Mouse (Mus musculus): ENCODE results near the gene Rnf220. TPM values are rescaled to one million over a fixed set of nuclear protein-coding genes. Genes with fewer than 3 reads are reported as not detected.

Gene Rnf220
- total and polyA plus RNA-seq, 2 experiments from 2014 or later: 25.6 to 62.3 TPM

DNA sequence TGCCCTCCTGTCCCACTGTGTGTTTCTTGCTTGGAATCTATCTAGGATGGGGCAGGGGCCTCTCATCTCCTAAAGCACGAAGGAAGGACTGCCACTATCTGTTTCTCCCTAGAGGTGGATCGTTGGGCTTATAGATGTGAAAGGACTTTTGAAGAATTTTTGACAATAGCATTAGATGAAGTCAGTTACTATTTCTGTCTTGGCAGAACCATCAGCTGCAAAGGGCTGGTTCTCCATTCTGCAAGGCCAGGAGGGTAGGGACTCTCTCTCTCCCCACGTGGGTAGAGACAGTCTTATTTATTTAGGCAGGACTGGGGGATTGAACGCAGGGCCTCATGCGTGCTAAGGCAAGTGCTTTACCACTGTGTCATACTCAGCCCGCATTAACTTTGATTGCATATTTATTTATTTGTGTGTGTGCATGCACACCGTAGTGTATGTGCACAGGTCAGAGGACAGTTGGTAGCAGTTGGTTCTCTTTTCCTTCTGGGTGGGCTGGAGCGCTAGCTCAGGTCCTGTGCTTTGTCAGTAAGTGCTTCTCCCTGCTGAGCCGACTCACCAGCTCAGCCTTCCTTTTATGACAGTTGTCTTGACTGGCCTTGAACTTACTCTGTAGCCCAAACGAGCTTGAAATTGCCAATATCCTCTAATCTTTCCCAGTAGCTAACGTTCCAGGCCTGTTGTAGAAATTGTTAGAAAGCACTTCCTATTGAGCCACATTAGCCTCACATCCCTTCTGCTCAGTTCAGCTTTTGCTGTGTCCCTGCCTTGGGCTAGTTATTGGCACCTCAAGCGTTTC lies 243.4 kb downstream of the Rnf220 start:
- peak overlapping the region; percentile 71 for H3K4me2 ChIP-seq (ENCODE audit: low read depth, low read length)
- no peaks in the 10 kb centered on the region for H3K9me3 ChIP-seq (replicated peaks; ENCODE audit: control insufficient read depth, low read length)
- peaks cover 26% of the 10 kb centered on the region for H3K4me1 ChIP-seq (ENCODE audit: control insufficient read depth, insufficient read depth)
- no peak for TF ChIP-seq CTCF (IDR thresholded peaks at IDR 0.05; ENCODE audit: low read depth)
- TF ChIP-seq EP300 (IDR thresholded peaks at IDR 0.05; ENCODE audit: low read depth): no peak
- peak overlapping the region; percentile 88 for H3K27ac ChIP-seq (ENCODE audit: low read depth)
- ATAC-seq (ENCODE audit: insufficient read depth, low read depth): no peak
- peak; percentile 69 for DNase-seq (ENCODE audit: low spot score)
- H3K4me3 ChIP-seq (ENCODE audit: low read depth, low read length): peak overlapping the region; percentile 71; the same call in 1 of the 2 replicates
- 37% methylated on average over 12 of the region's 12 CpGs for WGBS
- no peaks in the 10 kb centered on the region for H3K27me3 ChIP-seq (ENCODE audit: control insufficient read depth, insufficient read depth, low read length)
- no peaks in the 10 kb centered on the region for H3K36me3 ChIP-seq (replicated peaks; ENCODE audit: control insufficient read depth, insufficient read depth, low read length)
- H3K9ac ChIP-seq (replicated peaks; ENCODE audit: low read depth, low read length): 0 out of 2 replicates have a peak overlapping the region, but pooled peaks have one; percentile 4

DNA sequence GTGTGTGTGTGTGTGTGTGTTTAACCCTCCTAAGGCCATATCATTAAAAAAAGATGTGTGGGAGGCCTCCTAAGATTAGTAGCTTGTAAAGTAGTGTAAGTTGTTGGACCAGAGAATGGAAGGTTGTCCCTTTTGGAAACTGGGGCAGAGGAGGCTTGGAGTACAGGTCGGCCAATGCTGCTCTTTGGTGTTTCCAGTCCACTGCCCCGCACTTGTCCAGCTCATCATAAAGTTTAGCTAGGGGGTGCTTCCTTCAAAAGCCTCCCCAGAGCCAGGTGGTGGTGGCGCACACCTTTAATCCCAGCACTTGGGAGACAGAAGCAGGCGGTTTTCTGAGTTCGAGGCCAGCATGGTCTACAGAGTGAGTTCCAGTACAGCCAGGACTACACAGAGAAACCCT lies 244.1 kb downstream of the Rnf220 start:
- peak overlapping the region; percentile 73; the same call in 1 of the 2 replicates for H3K9ac ChIP-seq (replicated peaks; ENCODE audit: low read depth, low read length)
- 80% methylated on average over 5 of the region's 5 CpGs for WGBS
- TF ChIP-seq EP300 (IDR thresholded peaks at IDR 0.05; ENCODE audit: low read depth): no peak
- no peak for TF ChIP-seq CTCF (IDR thresholded peaks at IDR 0.05; ENCODE audit: low read depth)

DNA sequence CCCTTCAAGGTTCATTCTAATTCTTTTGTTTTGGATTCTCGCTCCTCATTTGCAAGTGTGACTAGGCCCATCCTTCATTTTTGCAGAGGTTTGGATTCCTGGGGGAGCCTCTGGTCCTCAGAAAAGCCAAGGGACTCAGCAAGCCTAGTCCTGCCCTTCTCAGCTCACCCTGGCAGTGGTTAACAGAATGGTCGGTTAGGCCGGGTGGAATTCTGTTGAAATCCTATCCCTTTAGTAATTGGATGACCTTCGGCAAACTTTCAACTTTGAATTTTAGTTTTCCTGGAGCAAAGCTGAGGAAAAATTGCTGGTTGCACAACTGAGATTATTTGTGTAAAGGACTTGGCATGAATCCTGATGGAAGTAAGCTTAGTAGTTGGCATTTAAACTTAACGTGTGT lies 244.5 kb downstream of the Rnf220 start:
- Histone ChIP-seq H3K4me2 (ENCODE audit: low read depth, low read length) (peak overlapping the region; percentile 71), H3K36me3 (replicated peaks; ENCODE audit: control insufficient read depth, insufficient read depth, low read length) (no peaks in the 10 kb centered on the region), H3K9me3 (replicated peaks; ENCODE audit: control insufficient read depth, low read length) (no peaks in the 10 kb centered on the region), H3K27me3 (ENCODE audit: control insufficient read depth, insufficient read depth, low read length) (no peaks in the 10 kb centered on the region), H3K27ac (ENCODE audit: low read depth) (peak overlapping the region; percentile 88), H3K4me3 (ENCODE audit: low read depth, low read length) (peak overlapping the region; percentile 71), H3K4me1 (ENCODE audit: control insufficient read depth, insufficient read depth) (peaks cover 26% of the 10 kb centered on the region), H3K9ac (replicated peaks; ENCODE audit: low read depth, low read length) (peak overlapping the region; percentile 73)
- 21% methylated on average over 5 of the region's 5 CpGs for WGBS
- ATAC-seq (ENCODE audit: insufficient read depth, low read depth) (peak; percentile 19; the same call in 1 of the 2 replicates), DNase-seq (ENCODE audit: low spot score) (no peak)
- TF ChIP-seq EP300 (IDR thresholded peaks at IDR 0.05; ENCODE audit: low read depth): no peak
- no peak for TF ChIP-seq CTCF (IDR thresholded peaks at IDR 0.05; ENCODE audit: low read depth)

More for the DNA sequence above, 244.1 kb downstream of the Rnf220 start:
- Histone ChIP-seq H3K27me3 (ENCODE audit: control insufficient read depth, insufficient read depth, low read length) (no peaks in the 10 kb centered on the region), H3K9me3 (replicated peaks; ENCODE audit: control insufficient read depth, low read length) (no peaks in the 10 kb centered on the region), H3K4me3 (ENCODE audit: low read depth, low read length) (peak overlapping the region; percentile 71), H3K4me1 (ENCODE audit: control insufficient read depth, insufficient read depth) (peaks cover 26% of the 10 kb centered on the region), H3K4me2 (ENCODE audit: low read depth, low read length) (peak overlapping the region; percentile 71), H3K36me3 (replicated peaks; ENCODE audit: control insufficient read depth, insufficient read depth, low read length) (no peaks in the 10 kb centered on the region), H3K27ac (ENCODE audit: low read depth) (peak overlapping the region; percentile 88)
- ATAC-seq (ENCODE audit: insufficient read depth, low read depth) (no peak), DNase-seq (ENCODE audit: low spot score) (no peak)

DNA sequence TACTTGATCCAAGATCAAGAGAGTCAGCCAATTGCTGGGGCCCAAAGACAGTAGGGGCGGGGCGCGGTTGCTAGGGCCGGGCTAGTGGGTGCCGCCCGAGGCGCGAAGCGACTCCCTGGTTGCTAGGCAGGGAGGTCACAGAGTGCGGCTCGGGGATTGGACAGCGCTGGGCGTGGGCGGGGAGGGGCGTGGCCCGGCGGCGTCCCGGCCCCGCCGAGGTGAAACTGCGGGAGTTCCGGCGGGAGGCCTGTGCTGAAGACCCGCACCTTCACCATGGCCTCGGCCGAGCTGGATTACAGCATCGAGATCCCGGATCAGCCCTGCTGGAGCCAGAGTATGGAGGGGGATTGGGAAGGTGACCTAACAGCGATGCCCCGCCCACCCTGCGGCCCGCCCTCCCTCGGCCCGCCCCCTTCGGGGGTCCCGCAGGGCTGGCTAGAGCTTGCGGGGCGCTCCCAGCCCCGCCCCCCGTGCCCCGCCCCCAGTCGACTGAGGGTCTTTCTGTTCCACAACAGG lies 245.0 kb downstream of the Rnf220 start, which contains the start of the genes Tmem53 and Armh1:
Gene Tmem53, plus strand, starts transcription at position 151 of the 516 bp plus-strand sequence.
Gene Armh1, minus strand, starts transcription at position 325 of the 516 bp plus-strand sequence.
- ATAC-seq (ENCODE audit: insufficient read depth, low read depth) (peak; percentile 98), DNase-seq (ENCODE audit: low spot score) (peak; percentile 93)
- H3K36me3 ChIP-seq (replicated peaks; ENCODE audit: control insufficient read depth, insufficient read depth, low read length): no peaks in the 10 kb centered on the region
- H3K9me3 ChIP-seq (replicated peaks; ENCODE audit: control insufficient read depth, low read length): no peaks in the 10 kb centered on the region
- H3K27me3 ChIP-seq (ENCODE audit: control insufficient read depth, insufficient read depth, low read length): no peaks in the 10 kb centered on the region
- peak within 1 kb of the TSS; percentile 88 for H3K27ac ChIP-seq (ENCODE audit: low read depth)
- peaks cover 26% of the 10 kb centered on the region for H3K4me1 ChIP-seq (ENCODE audit: control insufficient read depth, insufficient read depth)
- peak within 1 kb of the TSS; percentile 71 for H3K4me3 ChIP-seq (ENCODE audit: low read depth, low read length)
- H3K9ac ChIP-seq (replicated peaks; ENCODE audit: low read depth, low read length): peak within 1 kb of the TSS; percentile 73
- under 1% methylated on average over 36 of the region's 43 CpGs for WGBS
- TF ChIP-seq CTCF (IDR thresholded peaks at IDR 0.05; ENCODE audit: low read depth) (no peak), EP300 (IDR thresholded peaks at IDR 0.05; ENCODE audit: low read depth) (no peak)
- H3K4me2 ChIP-seq (ENCODE audit: low read depth, low read length): peak within 1 kb of the TSS; percentile 71

DNA sequence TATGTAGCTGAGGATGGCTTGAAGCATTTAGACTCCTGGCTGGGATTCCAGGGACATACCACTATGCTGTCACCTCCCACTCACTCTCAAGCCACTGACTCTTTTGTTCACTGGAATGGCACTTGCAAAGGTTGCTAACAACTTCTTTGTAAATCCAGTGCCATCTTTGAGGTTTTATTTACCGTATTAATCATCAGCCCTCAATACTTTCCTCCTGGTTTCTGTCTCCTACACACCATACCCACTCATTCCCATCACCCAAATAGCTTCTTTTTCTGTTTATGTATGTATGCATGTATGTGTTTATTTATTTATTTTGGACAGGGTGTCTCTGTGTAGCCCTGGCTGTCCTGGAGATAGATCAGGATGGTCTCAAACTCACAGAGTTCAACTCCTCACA lies 245.9 kb downstream of the Rnf220 start:
- DNase-seq (ENCODE audit: low spot score): no peak
- Histone ChIP-seq H3K9ac (replicated peaks; ENCODE audit: low read depth, low read length) (no peak overlapping the region), H3K4me1 (ENCODE audit: control insufficient read depth, insufficient read depth) (peaks cover 26% of the 10 kb centered on the region), H3K36me3 (replicated peaks; ENCODE audit: control insufficient read depth, insufficient read depth, low read length) (no peaks in the 10 kb centered on the region), H3K27me3 (ENCODE audit: control insufficient read depth, insufficient read depth, low read length) (no peaks in the 10 kb centered on the region), H3K27ac (ENCODE audit: low read depth) (no peak overlapping the region), H3K4me3 (ENCODE audit: low read depth, low read length) (peak overlapping the region; percentile 71; the same call in 1 of the 2 replicates), H3K4me2 (ENCODE audit: low read depth, low read length) (peak overlapping the region; percentile 71), H3K9me3 (replicated peaks; ENCODE audit: control insufficient read depth, low read length) (no peaks in the 10 kb centered on the region)
- TF ChIP-seq EP300 (IDR thresholded peaks at IDR 0.05; ENCODE audit: low read depth) (no peak), CTCF (IDR thresholded peaks at IDR 0.05; ENCODE audit: low read depth) (no peak)
- WGBS: 67% methylated on average over 1 of the region's 1 CpGs
- ATAC-seq (ENCODE audit: insufficient read depth, low read depth): no peak
